Mouse (Mus musculus) inflammation-experienced regulatory T-cells (primary cell): Measurements from ENCODE around the gene Thoc5. TPM values are rescaled to one million over a fixed set of nuclear protein-coding genes. Genes with fewer than 3 reads are reported as not detected.

ENCODE experiments used
- polyA plus RNA-seq, 2 experiments: library from polyadenylated mRNA; unstranded; fragments of 100-300 nt; shearing (Covaris generic); gene quantifications; one replicate each; pipeline ENCODE4 v1.2.1; 2017

Gene Thoc5
- polyA plus RNA-seq = 10 to 100 TPM; 47.3 to 48.0 TPM

GRCm38 (mm10) chr11:4894848-4895816, at the start of gene Thoc5:
Thoc5 (plus strand) TSS chr11:4895320.

GRCm38 (mm10) chr11:4849258-4849943, 45.7 kb upstream of the Thoc5 start, which contains the start of gene Nf2:
Nf2 (minus strand) TSS chr11:4849536.

GRCm38 (mm10) chr11:4873755-4874475, 21.2 kb upstream of the Thoc5 start, which contains the start of gene Nipsnap1:
Nipsnap1 (plus strand) TSS chr11:4873951.

DNA sequence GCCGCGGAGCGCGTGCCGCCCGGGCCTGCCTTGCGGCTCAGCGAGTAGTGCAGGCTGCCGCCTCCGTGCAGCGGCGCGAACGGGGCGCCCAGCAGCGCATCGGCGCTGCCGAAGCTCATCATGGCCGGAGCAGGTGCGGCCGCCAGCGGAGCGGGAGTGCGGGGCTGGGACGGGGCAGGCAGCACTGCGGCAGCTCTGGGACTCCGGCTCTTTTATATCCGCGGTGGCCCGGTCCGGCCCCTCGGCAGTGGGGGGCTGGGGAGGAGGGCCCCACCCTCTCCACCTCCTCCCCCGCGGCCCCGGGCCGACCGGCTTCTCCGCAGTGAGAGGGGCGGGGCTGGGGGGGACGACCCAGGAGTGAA, 52.7 kb downstream of the Thoc5 start, which contains the start of gene Nefh:
TSS of gene Nefh (minus strand) at position 252 of the 362 bp plus-strand sequence.

Other genes starting within 250 kb of the Thoc5 start
- gene Uqcr10, start 191.0 kb upstream of the Thoc5 start, polyA plus RNA-seq = 100 to 1,000 TPM; 303 to 324 TPM
- 10 to 100 TPM; 91.2 to 97.5 TPM for gene Zmat5, start 190.6 kb upstream of the Thoc5 start, polyA plus RNA-seq
- under 1 TPM in 1 of 2 experiments, not detected in 1; 0.12 TPM for gene Cabp7, start 148.5 kb upstream of the Thoc5 start, polyA plus RNA-seq
- 10 to 100 TPM; 44.7 to 45.5 TPM for gene Nf2, start 45.8 kb upstream of the Thoc5 start, polyA plus RNA-seq
- 10 to 100 TPM; 31.1 to 34.4 TPM for gene Nipsnap1, start 21.4 kb upstream of the Thoc5 start, polyA plus RNA-seq
- gene Nefh, start 52.7 kb downstream of the Thoc5 start, polyA plus RNA-seq = 10 to 100 TPM in 1 of 2 experiments, 1 to 10 TPM in 1; 6.2 to 11.8 TPM
- 100 to 1,000 TPM in 1 of 2 experiments, 10 to 100 TPM in 1; 87.7 to 127 TPM for gene Ap1b1, start 91.5 kb downstream of the Thoc5 start, polyA plus RNA-seq
- not detected for gene Rasl10a, start 162.8 kb downstream of the Thoc5 start, polyA plus RNA-seq
- 10 to 100 TPM in 1 of 2 experiments, 1 to 10 TPM in 1; 5.1 to 12.5 TPM for gene Gas2l1, start 170.0 kb downstream of the Thoc5 start, polyA plus RNA-seq
- gene Rhbdd3, start 203.6 kb downstream of the Thoc5 start, polyA plus RNA-seq = 10 to 100 TPM in 1 of 2 experiments, 1 to 10 TPM in 1; 8.6 to 11.0 TPM
- 100 to 1,000 TPM; 654 to 738 TPM for gene Ewsr1, start 203.9 kb downstream of the Thoc5 start, polyA plus RNA-seq